Mouse (Mus musculus) erythroblast, embryonic 14.5 days (primary cell): ENCODE data around the gene Irx1.

Experiments
- GATA1 ChIP-seq: IDR thresholded peaks from 2 replicates; pipeline ENCODE4 v1.6.1; 2012; ENCODE audit warnings: low read length, inconsistent platforms, mixed read lengths
- TAL1 ChIP-seq: IDR thresholded peaks from 3 replicates; pipeline ENCODE4 v1.6.1; 2012; ENCODE audit warnings: low read length, inconsistent platforms, mixed read lengths

DNA sequence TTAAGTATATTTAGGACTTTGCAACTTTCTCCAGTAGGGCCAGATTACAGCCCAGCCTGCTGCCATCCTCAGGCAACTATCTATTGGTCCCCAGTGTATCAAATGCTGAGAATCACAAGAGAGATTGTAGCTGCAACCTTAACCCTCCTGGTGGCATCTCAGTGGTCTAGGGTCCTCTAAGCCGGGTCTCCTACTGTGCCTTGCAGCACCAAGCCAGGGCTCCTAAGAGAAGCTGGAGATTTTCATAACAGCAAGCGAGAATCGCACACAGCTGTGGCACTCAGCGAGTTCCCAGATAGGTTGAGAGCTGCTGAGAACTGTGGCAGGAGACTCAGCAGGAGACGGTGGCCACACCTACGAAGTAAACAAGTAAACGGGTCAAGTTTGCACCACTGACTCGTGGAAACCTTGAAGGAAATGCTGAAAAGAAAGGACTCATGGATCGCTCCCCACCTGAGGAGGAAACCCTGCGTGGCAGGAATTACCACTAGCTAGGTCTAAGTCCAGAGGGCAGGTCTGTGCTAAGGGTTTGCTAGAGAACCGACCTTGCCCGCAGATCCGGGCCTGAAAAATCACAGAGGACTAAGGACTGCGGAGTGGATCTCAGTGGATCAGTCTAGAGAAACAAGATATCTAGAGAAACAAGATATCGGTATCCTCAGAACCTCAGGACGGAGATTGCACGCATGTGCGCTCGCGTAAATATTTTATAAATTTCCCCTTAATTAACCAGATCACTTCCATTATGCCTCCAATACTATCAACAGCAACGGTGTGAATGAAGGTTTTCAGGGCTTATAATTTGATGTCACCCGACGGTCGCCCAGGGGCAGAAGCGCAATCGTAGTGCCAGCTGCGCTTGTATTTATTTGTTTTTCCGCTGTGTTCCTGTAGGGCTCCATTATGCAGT is 4.1 kb upstream of the Irx1 start:
- TF ChIP-seq TAL1, result no peak
- TF ChIP-seq GATA1, result no peak
